Mouse (Mus musculus) layer of hippocampus, adult 8-10 months (tissue): ENCODE measurements around the gene A730071L15Rik. TPM values are rescaled to one million over a fixed set of nuclear protein-coding genes. Genes with fewer than 3 reads are reported as not detected.

Source experiments
- total RNA-seq, 4 experiments: library from RNA; stranded (reverse); gene quantifications; 2 replicates each; pipeline ENCODE4 v1.2.4; 2022

Gene A730071L15Rik
- total RNA-seq, 4 experiments from 2014 or later, result 0.27 to 0.39 (median 0.29) TPM

Other genes with a start within 250 kb of the A730071L15Rik start
- 1 to 10 TPM; 2.6 to 3.7 (median 3.5) TPM for gene Gck, start 249.9 kb upstream of the A730071L15Rik start, total RNA-seq
- gene Ykt6, start 244.3 kb upstream of the A730071L15Rik start, total RNA-seq, result 10 to 100 TPM; 69.3 to 77.7 (median 72.5) TPM
- gene Camk2b, start 133.7 kb upstream of the A730071L15Rik start, total RNA-seq, result 1,000 to 10,000 TPM in 2 of 4 experiments, 100 to 1,000 TPM in 2; 958 to 1,016 (median 997) TPM
- 100 to 1,000 TPM; 124 to 133 (median 129) TPM for gene Nudcd3, start 386 bp downstream of the A730071L15Rik start, total RNA-seq
- under 1 TPM; 0.11 to 0.68 (median 0.48) TPM for gene Npc1l1, start 30.1 kb downstream of the A730071L15Rik start, total RNA-seq
- 10 to 100 TPM; 45.9 to 52.9 (median 47.5) TPM for gene Ddx56, start 67.7 kb downstream of the A730071L15Rik start, total RNA-seq
- 100 to 1,000 TPM in 2 of 4 experiments, 10 to 100 TPM in 2; 96.3 to 107 (median 101) TPM for gene Tmed4, start 74.8 kb downstream of the A730071L15Rik start, total RNA-seq
- gene Ogdh, start 91.6 kb downstream of the A730071L15Rik start, total RNA-seq, result 100 to 1,000 TPM; 218 to 238 (median 227) TPM
- 100 to 1,000 TPM; 157 to 169 (median 159) TPM for gene Zmiz2, start 189.0 kb downstream of the A730071L15Rik start, total RNA-seq
- gene Ppia, start 215.4 kb downstream of the A730071L15Rik start, total RNA-seq, result 1,000 to 10,000 TPM; 1,319 to 1,646 (median 1,558) TPM
- 10 to 100 TPM; 26.4 to 39.8 (median 36.9) TPM for gene H2afv, start 244.4 kb downstream of the A730071L15Rik start, total RNA-seq